Mouse (Mus musculus) gastrocnemius, postnatal 36 days (tissue): ENCODE data around the gene Tmem131l. TPM values are rescaled to one million over a fixed set of nuclear protein-coding genes. Genes with fewer than 3 reads are reported as not detected.
"Not testable (repeated sequence)": the region's sequence is repeated elsewhere in the genome, so short reads cannot be mapped to it uniquely, and the experiment has no call there.

ENCODE experiments used
- DNase-seq, 2 experiments: peaks; one replicate each; pipeline ENCODE4 v3.0.0; 2022
- intact Hi-C: fragments of 180-260 bp; cut with DNase I; formaldehyde crosslinking; loops from one replicate; pipeline ENCODE4 v1.15.1; 2025
- total RNA-seq, 2 experiments: library from RNA; stranded (reverse); gene quantifications; 2 replicates each; pipeline ENCODE4 v1.2.3; 2021

Tmem131l gene
- total RNA-seq, 2 experiments from 2014 or later: 13.0 to 18.4 TPM

DNA sequence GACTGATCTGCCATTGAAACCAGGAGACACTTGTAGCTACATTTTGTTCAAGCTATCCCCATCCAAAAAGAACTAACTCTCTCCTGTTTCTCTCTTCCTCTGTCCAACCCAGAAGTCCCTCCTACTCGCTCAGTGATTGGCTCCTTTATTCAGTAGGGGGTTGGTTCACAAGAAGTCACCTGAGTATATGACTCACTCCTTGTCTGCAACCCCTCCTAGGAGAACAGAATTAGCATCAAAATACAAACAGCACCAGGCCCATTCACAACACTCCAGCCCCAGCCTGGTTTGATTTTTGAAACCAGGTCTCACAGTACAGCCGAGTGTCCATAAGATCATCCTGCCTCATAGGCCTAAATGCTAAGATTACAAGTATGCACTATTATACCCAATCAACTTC, 96.3 kb downstream of the Tmem131l start:
- intact Hi-C loops: loop anchor here (10.0 kb wide), 1 partner anchor 371 kb away; no protein-coding TSS in a partner anchor
- no peak for DNase-seq

DNA sequence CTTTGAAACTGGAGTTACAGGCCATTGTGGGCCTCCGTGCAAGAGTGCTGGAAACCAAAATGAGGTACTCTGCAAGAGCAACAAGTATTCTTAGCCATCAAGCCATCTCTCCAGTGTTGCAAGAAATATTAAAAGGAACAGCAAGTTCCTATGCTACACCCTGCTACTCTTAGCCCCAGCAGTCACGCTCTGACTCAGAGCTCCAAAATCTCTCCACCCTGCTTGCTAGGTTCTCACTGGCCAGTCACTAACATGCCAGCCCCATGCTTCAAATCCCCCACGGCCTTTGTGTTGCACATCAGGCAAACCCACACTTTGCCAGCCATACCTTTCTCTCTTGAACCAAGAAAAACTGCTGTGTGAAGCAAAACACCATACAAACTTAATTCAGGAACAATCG, 96.8 kb downstream of the Tmem131l start:
- intact Hi-C loops: loop anchor here (10.0 kb wide), 1 partner anchor 372 kb away; no protein-coding TSS in a partner anchor
- no peak for DNase-seq

DNA sequence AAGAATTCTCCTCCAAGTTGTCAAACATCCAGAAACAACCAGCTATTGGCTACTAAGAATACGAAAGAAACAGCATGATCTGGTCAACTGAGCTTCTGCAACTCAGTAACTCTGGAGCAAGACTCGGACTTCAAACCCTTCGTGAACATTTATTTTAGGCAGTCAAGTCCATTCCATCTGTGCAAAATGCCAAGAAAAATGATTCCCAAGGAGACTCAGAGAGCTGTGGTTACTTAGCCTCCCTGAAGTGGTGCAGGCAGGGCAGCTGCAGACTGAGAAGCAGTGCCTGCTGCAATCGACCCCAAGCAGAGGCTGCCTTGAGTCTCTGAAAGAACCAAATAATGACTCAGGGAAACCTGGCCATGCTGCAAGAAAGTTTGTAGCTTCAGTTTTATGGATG, 98.1 kb downstream of the Tmem131l start:
- intact Hi-C loops: loop anchor here (10.0 kb wide), 1 partner anchor 373 kb away; no protein-coding TSS in a partner anchor
- DNase-seq: no peak

DNA sequence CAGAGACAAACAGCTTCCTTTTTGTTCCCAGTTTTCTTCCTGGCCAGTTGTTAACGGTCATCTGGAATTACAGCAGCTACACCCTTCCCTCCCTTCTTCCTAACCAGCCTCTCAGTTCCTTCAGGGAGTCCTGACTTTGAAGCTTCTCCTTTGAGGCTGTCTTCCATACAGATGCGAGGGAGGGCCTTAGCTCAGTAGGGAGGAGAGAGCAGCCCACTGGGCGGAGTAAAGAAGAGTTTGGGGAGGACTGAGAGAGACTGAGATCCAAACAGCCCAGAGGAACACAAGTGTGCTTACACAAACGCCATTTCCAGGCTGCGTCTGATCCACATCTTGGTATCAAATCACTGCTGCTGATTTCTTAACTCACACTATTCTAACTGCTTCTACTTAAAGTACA, 101.1 kb downstream of the Tmem131l start:
- DNase-seq: peak in 1 of 2 experiments; percentile 27
- intact Hi-C loops: no loop called here

DNA sequence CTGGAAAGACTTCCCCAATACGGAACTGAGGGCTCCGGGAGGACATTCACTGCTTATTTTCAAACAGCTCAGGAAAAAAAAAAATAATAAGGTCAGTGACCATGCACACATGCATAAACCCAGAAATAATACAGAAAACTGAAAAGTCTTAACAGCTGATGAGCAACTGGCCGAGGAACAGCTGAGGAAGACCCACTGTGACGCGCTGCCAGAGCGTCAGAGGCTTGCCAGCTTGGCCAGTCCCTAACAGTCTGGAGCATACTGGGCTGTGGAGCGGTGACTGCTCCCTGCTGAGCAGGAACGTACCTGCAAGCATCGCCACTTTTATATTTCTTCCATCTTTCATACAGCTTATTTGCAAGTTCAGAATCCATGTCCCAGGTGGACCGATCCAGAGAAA, 105.5 kb downstream of the Tmem131l start:
- intact Hi-C loops: no loop called here
- no peak for DNase-seq

DNA sequence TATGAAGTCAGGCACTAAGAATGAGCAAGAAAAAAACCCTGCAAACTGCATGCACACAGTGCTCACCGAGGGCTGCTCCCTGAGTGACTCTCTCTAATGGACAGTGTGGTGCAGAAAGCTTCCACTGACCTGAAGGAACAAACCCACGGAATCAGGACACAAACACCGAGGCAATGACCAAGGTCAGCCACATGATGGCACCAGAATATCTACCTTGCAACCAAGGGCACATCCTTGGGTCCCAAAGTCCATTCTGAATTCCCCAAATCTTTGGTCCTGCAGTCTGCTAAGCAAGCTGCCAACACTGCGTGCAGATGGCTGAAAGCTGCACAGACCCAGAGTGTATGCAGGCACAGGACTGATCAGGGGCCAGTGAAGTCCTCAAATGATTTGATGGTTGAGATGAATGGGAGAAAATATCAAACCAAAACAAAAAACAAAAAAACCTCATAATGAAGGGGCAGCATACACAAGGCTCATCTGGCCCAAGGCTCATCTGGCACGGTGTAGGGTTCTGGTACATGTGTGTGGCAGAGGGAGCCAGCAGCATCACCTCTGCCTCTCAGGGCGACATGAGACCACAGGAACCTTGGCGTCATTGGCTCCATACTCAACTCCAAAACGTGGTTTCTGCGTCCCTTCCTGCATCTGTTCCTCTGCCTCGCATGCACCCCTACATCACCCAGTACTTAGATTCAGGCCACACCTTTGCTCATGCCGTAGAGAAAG, 124.0 kb downstream of the Tmem131l start:
- no peak for DNase-seq
- intact Hi-C loops: loop anchor here (10.0 kb wide), 2 partner anchors 209 to 399 kb away; no protein-coding TSS in a partner anchor

DNA sequence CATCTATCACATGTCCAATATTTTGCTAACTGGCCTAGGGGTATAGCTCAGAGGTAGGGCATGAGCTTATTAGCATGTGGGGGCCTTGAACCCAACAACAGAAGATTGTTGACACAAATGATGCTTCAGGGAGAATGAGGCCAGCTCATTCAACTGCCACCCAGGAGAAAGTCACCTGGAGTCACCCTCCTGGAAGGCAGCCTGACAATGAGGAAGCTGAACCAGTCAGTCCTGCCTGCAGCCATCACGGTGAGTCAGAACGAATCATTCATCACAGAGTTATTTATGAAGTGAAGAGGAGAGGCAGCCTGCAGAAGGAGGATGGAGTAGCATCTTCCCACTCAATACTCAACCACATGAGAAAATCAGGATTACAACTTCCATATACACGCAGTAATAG, 124.9 kb downstream of the Tmem131l start:
- intact Hi-C loops: loop anchor here (10.0 kb wide), 2 partner anchors 210 to 400 kb away; no protein-coding TSS in a partner anchor

DNA sequence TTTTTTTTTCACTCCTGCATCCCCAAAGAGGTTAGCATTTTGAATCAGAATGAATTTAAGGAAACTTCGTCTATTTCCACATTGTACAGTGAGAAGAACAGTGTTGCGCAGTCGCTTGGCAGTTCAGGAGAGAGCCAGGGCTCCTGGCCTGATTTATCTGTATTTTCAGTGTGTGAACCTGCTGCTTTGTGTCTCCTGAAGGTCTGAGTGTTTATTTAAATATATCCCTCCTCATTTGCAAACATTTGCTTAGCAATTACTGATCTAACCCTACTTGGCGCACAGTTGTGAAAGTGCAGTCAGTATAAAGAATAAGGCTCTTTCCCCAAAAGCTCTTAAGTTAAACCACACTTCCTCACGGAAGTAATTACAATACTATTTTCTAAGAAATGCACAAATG, 129.3 kb downstream of the Tmem131l start:
- intact Hi-C loops: loop anchor here (10.0 kb wide), 2 partner anchors 214 to 404 kb away; no protein-coding TSS in a partner anchor

More for the DNA sequence above, 124.9 kb downstream of the Tmem131l start:
- DNase-seq: no peak

DNA sequence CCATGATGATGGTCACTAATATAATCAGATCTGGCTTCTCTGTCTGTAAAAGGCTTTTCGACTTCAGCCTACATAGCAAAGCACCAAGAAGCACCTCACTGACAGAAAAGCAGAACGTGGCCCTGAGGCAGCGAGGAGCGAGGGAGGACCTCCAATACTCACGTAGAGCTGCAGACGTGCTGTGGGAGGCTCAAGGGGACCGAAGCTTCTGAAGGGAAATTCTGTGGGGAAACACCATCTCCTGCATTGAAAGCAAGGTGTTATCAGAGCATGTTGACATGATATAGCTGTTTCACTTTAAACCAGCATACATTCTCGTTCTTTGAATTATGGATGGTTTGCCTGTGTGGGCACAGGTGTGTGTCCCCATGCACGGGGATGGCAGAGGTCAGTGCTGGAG, 133.8 kb downstream of the Tmem131l start:
- intact Hi-C loops: no loop called here

More for the DNA sequence above, 129.3 kb downstream of the Tmem131l start:
- DNase-seq: no peak

DNA sequence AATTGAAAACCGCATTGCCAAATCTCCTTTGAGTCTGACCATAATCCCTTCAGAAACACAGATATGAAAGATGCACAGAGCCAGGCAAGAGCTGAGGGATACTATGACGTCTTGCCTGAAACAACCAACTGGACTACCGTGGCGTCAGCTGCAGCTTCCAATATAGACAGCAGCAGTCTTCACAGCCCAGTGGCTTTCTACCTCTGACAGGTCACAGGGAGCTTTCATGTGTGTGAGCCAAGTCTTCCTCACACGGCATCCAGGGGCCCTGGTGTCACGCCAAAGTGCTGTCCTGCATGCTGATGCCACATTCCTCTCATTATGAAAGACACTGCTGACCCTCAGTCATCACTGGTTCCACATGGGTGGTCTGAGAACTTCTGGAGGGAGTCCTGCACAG, 134.8 kb downstream of the Tmem131l start:
- no peak for DNase-seq
- intact Hi-C loops: no loop called here

More for the DNA sequence above, 133.8 kb downstream of the Tmem131l start:
- no peak for DNase-seq

DNA sequence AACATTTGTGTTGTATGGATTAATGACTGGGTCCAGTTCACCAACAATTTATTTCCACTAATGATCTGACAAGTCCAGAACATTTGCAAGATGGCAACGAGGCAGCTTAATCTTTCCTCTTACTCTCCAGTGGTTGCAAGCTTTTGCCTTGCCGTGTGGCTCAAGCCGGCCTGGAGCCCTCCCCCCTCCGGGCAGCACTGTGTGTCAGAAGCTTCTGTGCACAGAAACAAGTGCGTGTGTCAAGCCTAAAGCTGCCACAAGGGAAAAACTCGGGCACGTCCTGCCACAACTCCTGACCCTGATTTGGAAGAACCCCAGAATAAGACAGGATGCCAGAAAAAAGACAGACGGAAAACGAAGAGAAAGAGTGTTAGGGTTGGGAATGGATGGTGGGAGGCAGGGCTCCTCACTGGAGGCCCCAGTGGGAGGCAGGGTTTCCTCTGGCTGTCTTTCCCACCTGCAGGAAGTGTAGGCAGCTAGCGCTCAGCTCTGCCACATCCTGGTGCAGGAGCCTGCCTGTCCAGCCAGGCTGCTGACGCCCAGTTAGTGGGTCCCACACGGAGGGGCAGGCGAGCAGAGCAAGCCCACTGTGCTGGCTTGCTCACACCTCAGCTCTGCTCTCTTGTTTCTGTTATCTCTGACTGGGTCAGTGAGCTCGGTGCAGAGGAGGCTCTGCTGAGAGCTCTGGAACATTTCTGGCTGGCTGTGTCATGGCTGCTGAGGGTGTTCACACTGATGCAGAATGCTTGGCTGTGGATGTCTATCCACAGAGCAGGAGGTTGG, 135.6 kb downstream of the Tmem131l start:
- intact Hi-C loops: no loop called here
- no peak for DNase-seq

DNA sequence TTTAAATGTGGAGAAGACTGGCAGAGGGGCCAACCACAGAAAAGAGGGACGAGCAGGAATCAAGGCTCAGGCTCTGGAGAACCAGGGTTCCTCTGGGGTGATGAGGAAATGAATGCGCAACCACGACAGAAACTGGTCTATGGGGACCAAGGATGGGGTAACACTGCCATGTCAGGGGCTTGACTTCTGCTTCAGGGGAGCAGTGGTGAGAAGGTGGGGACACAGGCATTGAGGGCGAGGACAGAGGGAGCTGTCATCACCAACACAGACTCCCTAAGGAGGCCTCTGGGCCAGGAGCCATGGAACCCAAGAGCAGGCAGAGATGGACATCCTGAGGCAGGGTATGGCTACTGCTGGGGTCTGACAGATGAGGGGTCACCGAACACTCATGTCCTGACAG, 137.0 kb downstream of the Tmem131l start:
- DNase-seq: no peak
- intact Hi-C loops: no loop called here

DNA sequence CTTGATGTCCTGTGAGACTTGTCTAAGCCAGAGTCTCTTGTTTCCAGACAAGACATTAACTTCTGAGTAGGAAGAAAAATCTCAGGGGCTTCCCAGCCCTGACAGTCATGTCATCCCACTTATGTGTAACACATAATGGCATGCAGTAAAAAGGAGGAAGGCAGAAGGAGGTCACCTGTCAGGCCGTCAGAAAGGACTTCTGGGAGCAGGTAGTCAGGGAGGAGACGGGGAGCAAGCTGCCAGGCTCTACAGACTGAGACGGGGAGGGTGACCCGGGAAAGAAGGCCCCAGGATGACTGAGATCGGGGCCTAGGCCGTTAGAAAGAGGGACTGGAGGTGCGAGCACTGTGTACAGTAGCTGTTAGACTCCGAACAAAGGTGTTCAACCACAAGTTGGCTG, 137.5 kb downstream of the Tmem131l start:
- DNase-seq: no peak
- intact Hi-C loops: no loop called here

DNA sequence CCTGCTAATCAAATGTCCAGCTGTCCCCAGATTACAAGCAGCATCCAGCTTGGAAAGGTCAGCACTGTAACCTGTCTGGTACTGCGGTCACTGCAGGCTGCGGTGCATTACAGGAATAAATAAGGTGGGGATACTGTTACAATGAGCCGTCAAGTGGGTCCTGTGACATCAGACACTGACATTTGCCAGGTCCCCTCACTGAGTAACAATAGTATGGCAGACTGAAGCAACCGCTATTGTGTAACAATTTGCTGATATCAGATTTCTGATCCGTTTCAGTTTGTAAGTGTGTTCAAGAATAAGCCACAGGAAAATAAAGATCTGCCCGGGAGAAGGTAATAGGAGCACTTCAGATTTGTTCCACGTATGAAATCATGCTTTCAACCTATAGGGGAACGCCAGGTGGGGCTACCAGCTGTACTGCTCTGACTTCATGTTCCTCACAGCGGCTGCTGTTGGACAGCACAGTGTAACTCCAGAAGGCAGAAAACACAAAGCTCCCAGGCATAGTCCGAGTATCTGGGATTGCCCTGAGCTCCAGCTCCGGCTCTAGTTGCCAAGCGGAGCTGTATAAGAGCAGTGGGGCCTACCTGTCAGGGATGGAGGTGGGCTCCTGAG, 139.1 kb downstream of the Tmem131l start:
- no peak for DNase-seq
- intact Hi-C loops: no loop called here

DNA sequence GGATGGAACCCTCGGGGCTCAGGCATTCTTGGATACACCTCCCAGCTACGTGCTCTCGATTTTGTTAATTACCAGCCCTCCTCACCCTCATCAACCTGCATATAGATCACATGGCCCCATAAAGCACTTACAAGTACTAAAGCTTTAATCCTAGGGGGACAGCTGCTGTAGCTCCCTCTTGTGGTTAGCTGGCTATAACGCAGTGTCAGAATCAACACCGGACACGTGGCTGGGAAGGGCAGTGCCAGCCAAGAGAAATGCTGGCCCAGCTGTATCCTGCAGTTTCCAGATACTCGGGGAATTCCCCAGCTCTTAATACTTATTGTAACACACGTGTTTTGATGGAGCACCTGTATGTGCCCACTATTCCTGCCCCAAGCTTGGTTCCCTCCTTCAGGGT, 140.4 kb downstream of the Tmem131l start:
- intact Hi-C loops: no loop called here
- DNase-seq: peak; percentile 46 to 51

DNA sequence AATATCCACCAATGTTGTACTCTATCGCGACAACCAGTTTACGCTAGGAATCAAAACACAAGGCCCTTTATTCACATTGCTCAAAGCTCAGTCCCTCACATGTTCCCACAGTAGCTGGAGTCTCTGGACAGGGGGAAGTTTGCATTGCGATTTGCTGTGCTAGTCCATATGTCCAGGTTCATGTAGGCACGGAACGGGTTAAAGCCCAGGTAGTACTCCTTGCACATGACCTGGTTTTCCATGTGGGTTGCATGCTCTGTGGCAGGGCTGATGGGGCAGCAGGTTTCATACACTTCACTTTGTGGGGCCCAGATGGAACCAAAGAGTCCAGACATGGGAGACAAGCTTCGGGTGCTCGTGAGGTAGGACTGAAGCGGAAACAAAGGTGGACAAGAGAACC, 141.7 kb downstream of the Tmem131l start:
- intact Hi-C loops: loop anchor here (1.0 kb wide), 1 partner anchor 57 kb away; the partner anchor contains the start of gene Tlr2
- no peak for DNase-seq

DNA sequence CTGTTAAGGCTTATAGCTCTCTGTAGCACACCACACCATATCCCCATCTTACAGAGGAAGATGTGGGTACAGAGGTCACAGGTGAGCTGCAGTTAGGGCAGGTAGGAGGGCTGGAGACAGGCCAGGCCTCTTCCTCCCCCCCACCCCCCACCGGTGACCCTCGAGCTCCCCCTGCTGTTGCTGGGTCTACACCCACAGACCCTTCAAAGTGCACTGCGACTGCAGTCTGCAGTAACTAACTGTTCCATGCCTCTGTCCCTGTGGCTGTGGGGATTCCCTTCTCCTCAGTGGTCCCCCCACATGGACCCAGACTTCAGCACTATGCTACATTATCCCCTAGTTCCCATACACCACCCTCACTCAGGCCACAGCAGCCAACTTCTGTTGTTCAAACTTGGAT, 144.2 kb downstream of the Tmem131l start:
- intact Hi-C loops: loop anchor here (2.0 kb wide), 1 partner anchor 97 kb away; no protein-coding TSS in a partner anchor
- no peak for DNase-seq

DNA sequence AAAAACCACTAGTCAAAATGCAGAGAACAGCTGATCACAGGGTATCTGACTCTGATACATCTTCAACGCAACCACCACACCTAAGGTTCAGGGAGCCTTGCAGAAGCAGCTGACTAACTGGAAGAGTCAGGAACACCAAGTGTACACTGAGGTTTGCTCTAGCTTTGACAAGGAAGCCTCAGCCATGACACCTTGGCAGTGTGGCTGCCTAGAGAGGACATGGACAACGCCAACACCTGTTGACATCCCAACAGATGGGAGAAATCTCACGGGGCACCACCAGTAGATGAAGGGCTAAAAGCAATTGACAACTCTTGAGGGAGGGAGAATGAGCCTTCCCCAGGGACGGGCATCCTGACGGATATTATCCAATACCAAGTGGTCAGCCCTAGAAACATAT, 144.9 kb downstream of the Tmem131l start:
- intact Hi-C loops: no loop called here
- no peak for DNase-seq

DNA sequence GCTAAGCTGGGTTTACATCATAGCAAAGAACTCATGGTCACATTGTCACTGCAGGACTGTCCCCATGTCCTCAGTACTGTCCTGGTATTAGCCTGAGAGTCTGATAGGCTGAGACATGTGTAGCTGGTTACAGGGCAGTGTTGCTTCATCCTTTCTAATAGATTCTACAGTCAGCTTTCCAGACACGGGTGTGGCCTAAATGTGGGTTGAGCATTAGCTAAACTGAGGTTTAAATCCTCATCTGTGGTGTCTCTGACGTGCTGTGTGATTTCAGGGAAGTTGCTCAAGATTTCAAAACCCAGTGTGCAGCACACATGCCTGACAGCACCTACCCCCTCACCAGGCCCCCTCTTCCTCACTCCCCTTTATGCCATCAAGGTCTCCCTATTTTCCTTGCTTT, 154.8 kb downstream of the Tmem131l start:
- DNase-seq: no peak
- intact Hi-C loops: no loop called here

DNA sequence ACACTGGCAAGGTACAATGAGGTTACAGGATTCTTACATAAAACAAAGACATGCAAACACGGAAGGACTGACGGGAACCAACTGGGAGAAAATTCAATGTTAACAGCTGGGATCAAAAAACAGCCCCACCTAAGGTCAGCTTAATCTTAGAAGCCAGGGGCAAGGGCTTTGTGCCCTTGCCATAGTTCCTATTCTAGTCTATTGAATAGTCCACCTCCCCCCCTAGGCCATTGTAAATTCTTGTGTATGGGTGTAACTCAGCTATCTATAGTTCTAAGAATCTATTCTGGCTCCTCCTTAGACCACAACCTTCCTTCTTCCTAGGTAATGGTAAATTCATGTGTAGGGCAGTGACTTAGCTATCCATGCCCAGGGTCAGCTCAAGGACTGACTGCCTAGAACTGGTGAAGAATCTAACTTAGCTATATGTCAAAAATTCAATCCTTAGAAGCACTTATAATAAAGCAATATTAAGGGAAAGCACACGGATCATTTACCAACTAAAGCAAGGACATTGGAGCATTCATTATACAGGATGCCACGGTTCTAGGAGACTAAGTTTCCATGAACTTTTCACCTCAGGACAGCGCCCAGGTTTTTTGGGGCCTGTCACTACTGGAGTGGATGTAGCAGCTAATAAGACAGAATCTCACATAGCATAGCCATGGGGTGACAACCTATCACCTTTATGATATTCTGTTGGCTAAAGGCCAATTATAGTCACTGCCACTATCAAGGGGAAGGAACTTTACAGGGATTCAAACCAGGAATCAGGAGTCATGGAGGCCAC, 160.5 kb downstream of the Tmem131l start:
- DNase-seq, intact Hi-C loops: not testable (repeated sequence)
